Mouse (Mus musculus) ES-E14 (cell line): ENCODE measurements around the gene Tspo. TPM values are rescaled to one million over a fixed set of nuclear protein-coding genes. Genes with fewer than 3 reads are reported as not detected.

ENCODE experiments used
- DNase-seq: peaks from one replicate; pipeline ENCODE4 v3.0.0-alpha.2; 2013; ENCODE audit warnings: low read depth, low spot score
- H3K27ac ChIP-seq: 2 replicates; pipeline ENCODE4 v1.5.1; 2012; ENCODE audit warnings: low read depth, mild to moderate bottlenecking, low read length, moderate library complexity, mixed read lengths; ENCODE audit not compliant: poor library complexity, insufficient read depth, severe bottlenecking
- H3K36me3 ChIP-seq: 2 replicates; pipeline ENCODE4 v1.6.1; 2012; ENCODE audit warnings: mild to moderate bottlenecking, low read length, moderate library complexity, mixed read lengths; ENCODE audit not compliant: control insufficient read depth, poor library complexity, insufficient read depth, severe bottlenecking
- H3K4me1 ChIP-seq, 2 experiments: fragments of 150-350 bp in 1 of 2; sonication (generic) in 1 of 2; 2 replicates each; pipeline ENCODE4 v1.6.1; 2012; ENCODE audit warnings: low read length in 2 of 2, mild to moderate bottlenecking in 1 of 2, mixed read lengths in 1 of 2; ENCODE audit not compliant: control insufficient read depth in 2 of 2, insufficient read depth in 2 of 2, poor library complexity in 1 of 2
- H3K4me3 ChIP-seq, 2 experiments: fragments of 150-350 bp in 1 of 2; sonication (generic) in 1 of 2; 2 replicates each; pipeline ENCODE4 v1.5.1; 2012; ENCODE audit warnings: low read length in 2 of 2, low read depth in 1 of 2, mild to moderate bottlenecking in 1 of 2, mixed read lengths in 1 of 2; ENCODE audit not compliant: insufficient read depth in 1 of 2, poor library complexity in 1 of 2, severe bottlenecking in 1 of 2
- H3K9ac ChIP-seq: 2 replicates; pipeline ENCODE4 v1.6.1; 2012; ENCODE audit warnings: low read depth, mild to moderate bottlenecking, low read length, mixed read lengths; ENCODE audit not compliant: poor library complexity, insufficient read depth, severe bottlenecking
- H3K9me3 ChIP-seq: fragments of 150-350 bp; sonication (generic); 2 replicates; pipeline ENCODE4 v1.6.1; 2012; ENCODE audit warnings: low read depth, mild to moderate bottlenecking, low read length; ENCODE audit not compliant: control insufficient read depth, insufficient read depth
- CHD2 ChIP-seq: IDR thresholded peaks from 2 replicates; pipeline ENCODE4 v1.6.1; 2014; ENCODE audit warnings: mild to moderate bottlenecking, low read depth, low read length, inconsistent platforms
- HCFC1 ChIP-seq: IDR thresholded peaks from 2 replicates; pipeline ENCODE4 v1.6.1; 2012; ENCODE audit warnings: low read length, inconsistent platforms, borderline replicate concordance; ENCODE audit not compliant: insufficient read depth
- MAFK ChIP-seq: IDR thresholded peaks from 2 replicates; pipeline ENCODE4 v1.6.1; 2014; ENCODE audit warnings: mild to moderate bottlenecking, low read depth, low read length, inconsistent platforms; ENCODE audit not compliant: insufficient read depth
- ZC3H11A ChIP-seq: IDR thresholded peaks from 2 replicates; pipeline ENCODE4 v1.6.1; 2012; ENCODE audit warnings: low read depth, mild to moderate bottlenecking, inconsistent platforms, low read length, borderline replicate concordance
- ZNF384 ChIP-seq: IDR thresholded peaks from 2 replicates; pipeline ENCODE4 v1.6.1; 2012; ENCODE audit warnings: low read depth, low read length, inconsistent platforms
- in situ Hi-C, 2 experiments: fragments of 600-800 bp; cut with MboI; formaldehyde crosslinking; loops; one replicate each; pipeline ENCODE4 v1.15.1; 2025; ENCODE audit warnings: low sequenced_read_pairs in 2 of 2, inconsistent platforms in 1 of 2; ENCODE audit not compliant: unreplicated experiment in 2 of 2
- total RNA-seq: library from RNA; depleted of rRNA; stranded (reverse); fragments of 300-350 nt; gene quantifications from 2 replicates; pipeline ENCODE4 v1.2.3, GENCODE M21; 2012

Tspo gene
- total RNA-seq, 1 experiment: 43.4 TPM

DNA sequence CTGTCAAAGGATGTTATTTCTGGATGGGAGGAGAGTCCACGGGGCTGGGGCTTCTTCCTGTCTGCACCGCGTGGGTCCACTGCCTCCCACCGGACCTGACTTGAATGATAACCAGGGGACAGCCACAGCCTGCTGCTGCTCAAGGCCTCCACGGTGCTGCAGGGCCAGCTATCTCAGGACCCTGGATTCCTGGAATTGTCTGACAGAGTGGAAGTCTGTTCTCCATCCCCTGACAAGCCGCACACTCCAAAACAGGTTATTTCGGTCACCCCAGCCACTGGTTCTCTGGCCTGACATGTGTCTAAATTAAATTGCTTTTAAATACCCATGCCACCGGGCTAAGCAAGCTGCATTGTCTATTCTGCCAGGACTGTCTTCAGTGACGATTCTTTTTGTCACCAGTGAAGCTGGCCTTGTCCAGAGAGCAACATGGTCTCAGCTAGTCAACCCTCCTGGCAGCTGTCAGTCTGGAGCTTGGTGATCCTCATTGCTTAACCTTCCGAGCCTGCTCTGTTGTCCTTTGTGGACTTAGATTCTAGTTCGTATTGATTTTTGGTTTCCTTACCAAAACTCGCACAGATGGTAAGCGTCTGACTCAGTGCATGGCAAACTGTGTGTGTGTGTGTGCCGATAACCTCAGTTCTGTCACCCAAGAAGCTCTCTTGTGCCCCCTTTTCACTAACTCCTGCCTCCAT lies 39.6 kb upstream of the Tspo start:
- Histone ChIP-seq H3K4me3 (no peak overlapping the region), H3K9me3 (no peaks in the 10 kb centered on the region), H3K9ac (no peak overlapping the region), H3K27ac (no peak overlapping the region), H3K36me3 (no peaks in the 10 kb centered on the region), H3K4me1 (peaks cover 0 to 3% of the 10 kb centered on the region in 2 experiments; a peak in 2 of 4 replicates)
- TF ChIP-seq MAFK (no peak), HCFC1 (no peak), ZC3H11A (no peak), CHD2 (no peak), ZNF384 (no peak)
- in situ Hi-C loops: no loop called here
- DNase-seq: no peak

DNA sequence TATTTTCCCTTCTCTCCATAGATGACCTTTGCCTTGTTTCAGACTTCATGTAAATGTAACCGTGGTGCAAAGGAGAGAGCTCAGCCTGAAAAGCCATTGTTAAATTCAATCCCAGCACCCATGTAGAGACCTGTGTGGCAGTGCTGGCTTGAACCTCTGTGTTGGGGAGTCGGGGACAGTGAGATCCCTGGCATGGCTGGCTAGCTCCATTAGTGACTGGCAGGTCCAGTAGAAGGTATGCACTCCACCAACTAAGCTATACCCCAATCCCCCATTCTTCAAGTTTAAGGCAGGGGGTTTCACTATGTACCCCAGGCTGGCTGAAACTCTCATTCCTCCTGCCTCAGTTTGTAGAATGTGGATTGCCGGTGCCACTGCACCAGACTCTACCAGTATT lies 39.1 kb upstream of the Tspo start:
- in situ Hi-C loops: no loop called here
- no peaks in the 10 kb centered on the region for H3K9me3 ChIP-seq
- H3K36me3 ChIP-seq: no peaks in the 10 kb centered on the region
- H3K4me3 ChIP-seq: no peak overlapping the region
- TF ChIP-seq CHD2 (no peak), HCFC1 (no peak), ZNF384 (no peak), ZC3H11A (no peak), MAFK (no peak)
- no peak overlapping the region for H3K9ac ChIP-seq
- peaks cover 0 to 3% of the 10 kb centered on the region in 2 experiments; a peak in 2 of 4 replicates for H3K4me1 ChIP-seq
- no peak for DNase-seq
- no peak overlapping the region for H3K27ac ChIP-seq

GRCm38 (mm10) chr15:83526424-83527091 lies 36.8 kb upstream of the Tspo start, which contains the start of gene Bik:
TSS of gene Bik (plus strand) at chr15:83526862.
- H3K36me3 ChIP-seq: no peaks in the 10 kb centered on the region; the same call in 1 of the 2 replicates
- H3K4me1 ChIP-seq: peaks cover 3 to 6% of the 10 kb centered on the region in 2 experiments
- H3K4me3 ChIP-seq: peak within 1 kb of the TSS; percentile 80 to 85
- H3K9ac ChIP-seq: peak within 1 kb of the TSS; percentile 67
- no peak within 1 kb of the TSS for H3K27ac ChIP-seq
- DNase-seq: no peak
- in situ Hi-C loops: no loop called here
- no peaks in the 10 kb centered on the region for H3K9me3 ChIP-seq
- TF ChIP-seq MAFK (no peak), CHD2 (no peak), ZNF384 (no peak), HCFC1 (no peak), ZC3H11A (no peak)

DNA sequence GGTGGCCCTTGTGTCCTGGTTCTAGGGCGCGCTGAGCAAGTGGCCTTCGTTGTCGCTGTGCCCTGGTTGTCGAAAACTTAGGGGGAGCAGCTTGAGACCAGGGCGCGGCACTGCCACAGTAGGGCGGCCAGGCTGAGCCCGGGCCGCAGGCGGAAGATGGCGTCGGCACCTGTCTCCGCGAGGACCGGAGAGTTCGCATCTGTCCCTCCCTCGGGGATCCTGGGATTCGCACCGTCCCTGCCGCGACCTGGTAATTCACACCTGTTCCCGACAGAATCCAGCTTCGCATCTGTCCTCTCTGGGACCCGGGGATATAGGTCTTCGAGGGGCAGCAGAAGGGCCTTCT lies 36.3 kb upstream of the Tspo start:
- in situ Hi-C loops: no loop called here

More for the DNA sequence above, 36.3 kb upstream of the Tspo start:
- Histone ChIP-seq H3K27ac (no peak overlapping the region), H3K9me3 (no peaks in the 10 kb centered on the region), H3K36me3 (no peaks in the 10 kb centered on the region; the same call in 1 of the 2 replicates), H3K4me1 (peaks cover 3 to 6% of the 10 kb centered on the region in 2 experiments), H3K9ac (peak overlapping the region; percentile 67), H3K4me3 (peak overlapping the region; percentile 80 to 85)
- DNase-seq: no peak
- TF ChIP-seq CHD2 (no peak), ZC3H11A (no peak), ZNF384 (no peak)
